Mouse (Mus musculus) ES-Bruce4 (cell line): ENCODE results near the gene Scaf1.

Source experiments
- CTCF ChIP-seq: IDR thresholded peaks from one replicate; pipeline ENCODE4 v1.8.1; 2011; ENCODE audit warnings: low read depth, low read length
- EP300 ChIP-seq: IDR thresholded peaks from 2 replicates; pipeline ENCODE4 v1.6.1; 2011; ENCODE audit warnings: low read depth, low read length; ENCODE audit not compliant: insufficient read depth
- POLR2A ChIP-seq: IDR thresholded peaks from one replicate; pipeline ENCODE4 v1.8.1; 2011; ENCODE audit warnings: low read length; ENCODE audit not compliant: insufficient read depth

DNA sequence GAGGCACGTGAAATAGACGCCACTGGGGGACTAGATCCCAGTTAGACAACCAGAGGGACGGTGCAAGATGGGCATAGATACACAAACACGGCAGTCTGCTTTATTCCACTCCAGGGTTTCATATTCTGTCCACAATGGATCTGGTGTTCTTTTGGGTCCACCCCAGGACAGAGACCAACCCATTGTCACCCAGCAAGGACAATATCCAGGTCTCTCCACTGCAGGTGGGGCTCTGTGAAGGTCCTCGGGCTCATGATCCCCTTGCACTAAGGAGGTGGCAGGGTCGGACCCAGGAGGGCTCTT lies 41.1 kb downstream of the Scaf1 start:
- TF ChIP-seq POLR2A (no peak), CTCF (no peak), EP300 (no peak)
